Mouse (Mus musculus) thymus, postnatal 14 days (tissue): ENCODE results near the gene Tmem52.
"Not testable (repeated sequence)": the region's sequence is repeated elsewhere in the genome, so short reads cannot be mapped to it uniquely, and the experiment has no call there.

Experiments used
- DNase-seq: peaks from one replicate; pipeline ENCODE4 v3.0.0; 2021

The Tmem52 gene

DNA sequence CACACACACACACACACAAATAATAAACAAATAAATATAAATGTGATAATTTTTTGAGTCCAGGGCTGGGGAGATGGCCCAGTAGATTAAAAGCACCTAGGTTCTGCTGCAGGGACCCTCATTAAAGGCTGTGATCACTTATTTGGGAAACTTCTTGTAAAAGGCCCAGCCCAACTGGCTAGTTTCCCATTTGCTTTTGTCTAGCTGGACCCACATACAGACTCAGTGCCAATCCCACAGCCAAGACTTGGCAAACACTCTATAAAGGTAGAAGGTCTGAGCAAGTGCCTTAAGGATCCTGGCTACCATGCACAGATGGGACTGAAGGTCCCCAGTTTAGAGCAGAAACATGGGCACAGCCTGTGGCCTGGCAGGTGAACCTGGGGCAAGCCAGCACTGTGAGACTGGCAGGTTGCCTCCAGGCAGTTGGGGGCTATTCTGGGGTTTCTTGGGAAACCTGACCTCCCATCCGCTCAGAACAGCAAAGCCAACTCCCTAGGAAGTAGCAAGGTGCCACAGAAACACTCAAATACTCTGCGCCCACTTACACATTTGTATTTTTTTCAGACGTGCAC lies 3.9 kb downstream of the Tmem52 start:
- DNase-seq, result no peak

DNA sequence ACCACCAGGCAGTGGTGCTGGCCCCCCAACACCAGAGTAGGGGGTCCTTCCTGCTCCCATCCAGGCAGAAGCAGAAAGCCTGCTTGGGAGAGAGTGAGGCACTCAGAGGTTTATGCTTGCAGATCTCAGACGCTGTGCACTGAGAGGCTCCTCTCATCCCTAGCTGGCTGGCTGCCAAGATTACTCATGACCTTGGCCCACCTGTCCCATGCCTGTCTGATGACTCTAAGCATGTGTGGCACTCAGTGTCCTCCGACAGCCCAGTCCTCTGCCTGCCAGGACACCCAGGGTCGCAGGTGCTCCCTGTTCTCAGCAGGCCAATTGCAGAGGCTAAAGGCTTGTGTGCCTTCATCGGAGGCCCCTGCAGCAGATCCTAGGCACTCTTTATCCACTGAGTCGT lies 4.4 kb downstream of the Tmem52 start:
- DNase-seq, result no peak

DNA sequence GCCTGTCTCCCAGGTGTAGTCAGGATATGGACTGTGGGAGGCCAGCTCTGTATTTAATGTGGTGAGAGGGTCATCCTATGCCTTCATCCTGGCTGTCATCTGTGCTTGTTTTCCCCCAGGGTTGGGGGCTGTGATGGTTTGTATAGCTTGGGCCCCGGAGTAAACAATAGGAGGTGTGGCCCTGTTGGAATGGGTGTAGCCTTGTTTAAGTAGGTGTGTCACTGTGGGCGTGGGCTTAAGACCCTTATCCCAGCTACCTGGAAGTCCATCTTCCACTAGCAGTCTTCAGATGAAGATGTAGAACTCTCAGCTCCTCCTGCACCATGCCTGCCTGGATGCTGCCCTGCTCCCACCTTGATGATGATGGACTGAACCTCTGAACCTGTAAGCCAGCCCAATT lies 4.9 kb downstream of the Tmem52 start:
- not testable (repeated sequence) for DNase-seq

DNA sequence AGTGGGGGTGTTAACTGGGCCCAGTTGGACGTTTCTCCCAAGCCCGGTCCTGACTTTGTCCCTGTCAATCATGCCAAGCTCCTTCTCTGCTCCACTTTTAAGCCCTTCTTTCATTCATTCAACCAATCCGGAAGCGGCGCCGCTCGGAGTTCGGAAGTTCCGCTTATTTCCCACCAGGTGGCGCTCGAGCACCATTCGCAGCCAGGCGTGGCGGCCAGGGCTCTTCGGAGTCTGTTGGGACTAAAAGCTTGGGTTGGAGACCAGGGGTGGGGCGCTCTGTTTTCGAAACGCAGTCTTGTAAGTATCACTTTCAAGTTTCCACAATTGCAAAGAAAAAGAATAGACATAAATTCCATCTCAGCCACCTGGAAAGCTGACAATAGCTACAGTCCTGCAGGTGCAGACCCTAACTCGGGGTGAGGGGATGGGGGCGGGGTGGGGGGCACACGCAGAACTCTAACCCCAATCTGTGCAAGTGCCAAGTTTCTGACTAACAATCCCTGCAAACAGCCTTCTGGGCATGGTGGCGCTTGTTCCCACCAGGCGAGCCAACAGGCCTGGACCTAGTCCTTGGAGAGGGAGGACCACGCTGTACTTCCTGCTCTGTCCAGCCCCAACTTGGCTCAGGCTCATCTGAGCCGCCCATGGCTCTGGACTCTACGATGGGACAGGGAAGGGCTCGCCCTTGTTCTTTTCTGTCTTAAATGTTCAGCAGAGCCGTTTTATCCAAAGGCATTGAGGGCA lies 12.6 kb downstream of the Tmem52 start:
- DNase-seq, result peak; percentile 84

DNA sequence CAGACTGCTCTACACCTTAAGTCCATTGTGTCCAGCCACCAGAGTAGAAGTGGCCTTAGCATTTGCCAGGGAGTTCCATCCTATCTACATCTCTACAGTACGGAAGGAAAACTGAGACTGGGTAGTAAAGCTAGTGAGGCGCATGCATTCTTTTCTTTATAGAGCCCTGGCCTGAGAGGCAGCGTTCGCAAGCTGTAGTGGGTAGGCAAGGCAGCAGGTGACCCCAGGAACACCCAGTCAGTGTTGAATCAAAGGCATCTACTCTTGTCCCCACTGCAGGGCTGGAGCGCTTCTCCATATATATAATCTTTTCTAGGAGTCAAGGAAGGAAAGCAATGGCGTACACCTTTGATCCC lies 13.2 kb downstream of the Tmem52 start:
- DNase-seq, result no peak

DNA sequence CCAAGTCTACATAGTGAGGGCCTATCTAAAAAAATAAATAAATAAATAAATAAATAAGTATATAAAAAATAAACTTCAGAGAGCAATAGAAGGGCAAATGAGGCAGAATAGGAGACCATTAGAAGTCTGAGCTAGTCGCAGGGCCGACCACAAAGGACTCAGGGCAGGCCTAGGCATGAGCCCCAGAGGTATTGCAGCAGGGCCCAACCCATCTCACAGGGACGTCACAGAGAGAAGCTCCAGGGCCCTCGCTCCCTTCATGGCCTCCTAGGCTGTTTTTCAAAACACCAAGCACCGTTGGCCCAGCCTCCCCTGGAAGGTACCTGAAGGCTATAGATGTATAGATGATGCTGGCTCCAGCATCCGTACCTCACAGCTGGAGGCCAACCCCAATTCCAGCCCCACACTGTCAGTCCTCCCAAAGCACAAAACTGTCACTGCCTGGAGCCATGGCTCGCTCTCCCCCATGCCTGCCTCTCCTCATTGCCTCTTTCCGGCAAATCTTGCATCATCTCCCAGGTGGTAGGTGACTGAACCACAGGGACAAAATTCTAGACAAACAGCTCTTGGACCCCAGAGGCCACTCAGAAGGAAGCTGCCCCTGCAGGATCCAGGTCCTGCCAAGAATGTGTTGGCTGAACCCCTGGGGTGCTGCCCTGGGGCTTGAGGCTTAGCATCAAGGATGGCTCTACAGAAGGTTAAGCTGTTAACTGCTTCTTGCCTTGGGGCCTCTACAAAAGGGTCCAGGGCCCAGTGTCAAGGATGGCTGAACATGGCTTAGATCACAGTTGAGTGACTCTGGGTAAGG lies 14.0 kb downstream of the Tmem52 start:
- DNase-seq, result no peak

DNA sequence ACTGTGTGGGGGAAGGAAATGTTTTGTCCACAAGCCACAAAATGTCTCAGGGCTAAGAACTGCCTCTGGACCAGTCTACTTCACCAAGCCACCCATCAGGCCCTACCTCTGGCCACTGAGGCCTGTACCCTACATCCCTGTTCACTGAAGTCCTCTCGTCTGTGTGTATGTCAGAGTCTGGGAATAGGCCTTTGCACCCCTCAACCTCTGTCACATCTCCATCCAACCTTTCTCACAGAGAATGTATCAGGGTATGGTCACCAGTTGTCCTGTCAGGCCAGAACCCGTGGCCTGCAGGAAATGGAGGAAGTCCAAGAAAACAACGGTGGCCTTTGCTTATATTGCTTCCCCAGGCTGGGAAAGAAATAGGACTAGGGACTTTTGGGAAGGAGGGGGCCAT lies 16.6 kb downstream of the Tmem52 start:
- no peak for DNase-seq

DNA sequence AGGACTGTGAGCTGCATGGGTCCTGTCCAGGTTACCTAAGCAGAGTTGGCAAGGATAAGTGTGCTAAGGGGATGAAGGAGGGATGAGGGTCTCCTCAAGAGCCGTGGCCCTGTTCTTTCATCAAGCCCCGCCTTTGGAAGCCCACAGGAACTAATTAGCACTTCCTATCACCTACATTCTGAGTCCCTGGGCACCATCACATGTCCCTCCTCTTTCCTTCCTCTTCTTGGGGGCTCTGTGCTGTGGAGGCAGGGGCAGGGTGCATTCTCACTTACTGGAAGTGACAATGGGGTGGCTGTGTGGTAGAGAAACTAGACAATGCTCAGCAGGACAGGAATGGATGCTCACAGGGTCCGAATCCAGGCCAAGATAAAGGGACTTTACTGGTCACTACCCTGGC lies 18.8 kb downstream of the Tmem52 start:
- DNase-seq, result no peak

DNA sequence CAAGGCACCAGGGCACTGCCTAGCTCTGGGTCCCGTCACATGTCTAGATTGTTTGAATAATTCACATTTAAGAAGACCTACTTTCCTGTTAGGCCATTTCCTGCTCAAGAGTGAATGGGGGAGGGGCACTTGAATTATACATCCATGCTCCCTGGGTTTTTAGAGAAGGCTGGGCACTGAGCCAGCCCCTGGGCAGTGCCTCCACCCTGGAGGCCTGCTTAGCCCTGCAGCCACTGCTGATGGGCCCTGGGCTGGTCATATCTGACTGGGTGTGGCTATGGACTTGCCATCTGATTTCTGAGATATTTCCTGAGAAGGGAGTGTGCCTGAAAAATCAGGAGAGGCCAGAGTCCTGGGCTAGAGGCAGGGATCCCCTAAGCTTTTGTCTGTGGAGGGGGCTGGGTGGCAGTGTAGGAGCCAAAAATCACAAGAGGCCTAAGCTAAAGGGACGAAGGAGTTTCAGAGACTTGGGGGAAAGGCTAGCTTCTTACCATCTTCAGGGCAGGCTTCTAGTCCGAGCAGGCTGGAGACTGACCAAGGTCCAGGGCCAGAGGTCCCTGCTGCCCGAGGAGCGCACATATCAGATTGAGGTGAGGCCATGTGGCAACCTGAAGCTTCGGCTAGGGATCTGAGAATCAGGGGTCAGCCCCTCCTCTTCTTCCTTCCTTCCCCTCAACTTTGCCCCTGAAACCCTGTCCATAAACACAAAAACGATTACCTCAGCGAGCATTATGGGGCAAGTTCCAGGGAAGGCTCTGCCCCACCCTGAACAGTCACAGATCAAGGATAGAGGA lies 19.5 kb downstream of the Tmem52 start:
- no peak for DNase-seq

DNA sequence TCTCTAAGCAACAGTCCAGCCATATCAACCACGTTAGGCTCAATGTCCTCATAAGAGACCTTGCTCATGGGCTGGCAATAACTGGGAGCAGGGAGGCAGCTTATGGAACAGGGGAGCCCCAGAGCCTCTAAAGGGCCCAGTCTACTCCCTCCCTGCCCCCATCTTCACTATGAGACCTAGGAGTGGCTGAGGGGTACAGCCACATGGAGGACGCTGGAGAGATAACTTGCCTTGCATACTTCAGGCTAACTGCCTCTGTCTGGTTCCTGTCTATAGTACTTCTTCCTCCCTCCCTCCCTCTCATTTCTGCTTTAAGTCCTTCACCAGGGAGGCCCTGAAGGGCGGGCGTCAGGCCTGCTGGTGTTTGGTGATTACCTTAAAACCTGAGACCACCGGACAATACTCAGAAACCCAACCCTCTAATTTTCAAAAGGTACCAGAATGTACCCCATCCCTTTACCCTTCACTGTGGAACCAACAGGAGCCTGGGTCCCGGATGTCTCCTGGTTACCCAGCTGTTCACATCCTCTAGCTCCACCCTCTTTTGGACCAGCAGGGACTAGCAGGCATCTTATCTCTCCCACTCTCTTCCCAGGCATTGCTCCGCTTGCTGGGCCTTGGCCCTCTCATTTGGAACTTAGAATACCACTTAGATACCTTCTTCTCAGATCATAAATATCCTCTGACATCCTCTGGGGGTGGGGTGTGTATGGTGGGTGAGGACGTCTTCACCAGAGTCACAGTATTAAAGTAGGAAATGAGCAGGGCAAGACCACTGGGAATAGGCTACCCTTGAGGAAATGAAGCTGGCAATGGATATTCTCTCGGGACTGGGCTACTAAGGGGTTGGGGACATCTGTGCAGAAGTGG lies 20.4 kb downstream of the Tmem52 start:
- DNase-seq, result no peak

DNA sequence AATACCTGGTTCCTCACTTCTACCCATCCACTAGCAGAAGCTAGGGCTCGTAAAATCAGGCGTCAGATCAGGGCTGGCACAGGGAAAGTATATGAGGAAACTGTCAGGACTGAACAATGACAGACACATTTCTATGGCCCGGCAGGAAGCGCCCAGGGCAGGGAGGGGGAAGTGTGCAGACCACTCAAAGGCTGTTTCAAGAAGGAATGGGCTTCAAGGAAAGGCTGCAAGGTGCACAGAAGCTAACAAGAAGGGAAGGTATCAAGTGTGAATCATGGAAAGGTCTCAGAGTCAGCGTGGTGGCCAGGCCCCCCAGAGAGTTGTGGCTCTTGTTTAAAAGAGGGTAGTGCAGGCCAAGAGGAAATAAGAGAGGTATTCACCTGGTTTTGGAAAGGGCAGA lies 21.5 kb downstream of the Tmem52 start:
- no peak for DNase-seq

DNA sequence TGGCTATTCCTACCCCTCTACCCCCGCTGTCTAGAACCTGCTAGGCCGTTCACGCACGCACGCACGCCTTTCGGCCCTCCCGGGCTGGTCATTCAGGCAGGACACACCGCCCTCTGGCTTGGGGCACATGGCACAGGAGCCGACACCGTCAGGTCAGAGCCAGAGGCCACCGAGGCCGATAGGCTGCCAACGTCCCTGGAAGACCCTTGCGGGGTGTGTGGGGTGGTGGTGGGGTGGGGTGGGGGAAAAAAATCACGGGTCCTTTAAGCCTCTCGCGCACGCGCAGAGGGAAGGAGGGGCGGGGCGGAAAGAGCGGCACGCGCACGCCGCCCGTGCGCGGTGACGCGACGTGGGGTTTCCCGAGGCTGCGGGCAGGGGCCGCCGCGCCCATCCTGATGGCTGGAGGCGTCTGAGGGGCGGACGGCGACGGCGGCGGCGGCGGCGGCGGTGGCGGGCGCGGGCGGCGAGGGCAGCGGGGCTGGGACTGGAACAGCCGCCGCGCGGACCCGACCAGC lies 22.1 kb downstream of the Tmem52 start, which contains the start of gene Gnb1:
Gnb1 (plus strand) TSS at position 372 of the 515 bp plus-strand sequence.
- peak; percentile 97 for DNase-seq

DNA sequence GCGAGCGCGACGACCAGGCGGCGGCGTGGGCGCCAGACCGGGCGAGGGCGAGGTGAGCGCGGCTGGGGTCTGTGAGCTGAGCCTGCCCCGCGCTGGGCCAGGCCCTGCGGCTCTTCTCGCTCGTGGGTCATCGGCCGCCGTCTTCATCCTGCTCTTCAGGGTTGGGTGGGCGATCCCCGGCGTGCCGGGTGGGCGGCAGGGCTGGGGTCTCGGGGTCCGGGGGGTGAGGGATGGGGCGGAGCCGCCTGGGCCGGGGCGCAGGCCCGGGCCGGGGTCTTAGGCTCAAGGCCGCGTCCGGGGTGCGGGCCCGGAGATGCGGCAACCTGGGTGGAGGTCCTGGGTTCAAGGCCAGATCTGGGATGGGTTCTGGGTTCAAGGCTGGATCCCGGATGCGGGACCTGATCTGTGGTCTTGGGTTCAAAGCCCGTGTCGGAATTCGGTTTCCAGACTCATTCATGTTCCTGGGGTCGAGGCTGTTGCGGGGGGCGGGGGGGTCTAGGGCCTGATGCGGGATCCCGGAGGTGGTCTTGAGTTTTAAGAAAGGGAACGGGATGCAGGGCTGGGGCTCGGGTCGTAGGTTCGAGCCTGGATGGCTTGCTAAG lies 22.7 kb downstream of the Tmem52 start:
- DNase-seq, result no peak

DNA sequence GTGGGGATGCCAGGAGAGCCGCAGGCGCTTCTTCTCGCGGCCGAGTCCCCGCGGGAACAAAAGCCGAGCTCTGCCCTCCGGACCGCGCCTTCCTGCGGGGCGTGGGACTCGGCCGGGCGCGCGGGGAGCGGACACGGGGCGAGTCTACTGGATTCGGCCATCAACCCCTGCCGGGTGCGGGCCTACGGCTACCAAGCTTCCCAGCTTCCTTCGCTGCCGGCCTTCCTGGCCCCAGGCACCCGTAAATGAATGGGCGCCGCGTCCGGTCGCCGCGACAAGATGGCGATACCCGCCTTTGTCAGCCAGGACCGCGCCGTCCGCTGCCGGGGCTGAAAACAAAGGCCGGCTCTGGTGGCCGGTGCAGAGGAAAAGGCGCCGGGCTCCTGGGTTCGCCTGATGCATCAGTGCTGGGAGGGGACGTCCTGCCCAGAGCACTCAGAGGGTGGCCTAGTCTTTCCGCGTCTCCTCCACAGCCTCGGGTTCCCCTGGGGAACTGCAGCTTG lies 23.3 kb downstream of the Tmem52 start:
- peak; percentile 59 for DNase-seq

DNA sequence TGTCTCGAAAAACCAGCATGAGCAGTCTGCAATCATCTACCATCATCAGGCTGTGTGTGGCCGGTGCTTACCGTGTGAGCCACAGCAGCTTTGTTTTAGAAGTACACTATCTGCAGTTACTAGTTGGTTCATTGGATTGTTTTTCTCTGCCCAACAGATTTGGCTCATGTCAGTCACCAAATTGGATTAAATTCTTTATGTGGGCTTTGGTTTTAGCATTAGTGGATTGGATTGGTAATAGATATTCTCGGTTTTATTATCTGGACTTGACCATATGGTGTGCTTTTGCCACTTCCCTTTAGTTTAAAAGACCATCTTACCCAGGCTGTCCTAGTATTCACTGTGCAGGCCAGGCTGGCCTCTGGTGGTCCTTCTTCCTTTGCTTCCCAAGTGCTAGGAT lies 26.0 kb downstream of the Tmem52 start:
- no peak for DNase-seq

DNA sequence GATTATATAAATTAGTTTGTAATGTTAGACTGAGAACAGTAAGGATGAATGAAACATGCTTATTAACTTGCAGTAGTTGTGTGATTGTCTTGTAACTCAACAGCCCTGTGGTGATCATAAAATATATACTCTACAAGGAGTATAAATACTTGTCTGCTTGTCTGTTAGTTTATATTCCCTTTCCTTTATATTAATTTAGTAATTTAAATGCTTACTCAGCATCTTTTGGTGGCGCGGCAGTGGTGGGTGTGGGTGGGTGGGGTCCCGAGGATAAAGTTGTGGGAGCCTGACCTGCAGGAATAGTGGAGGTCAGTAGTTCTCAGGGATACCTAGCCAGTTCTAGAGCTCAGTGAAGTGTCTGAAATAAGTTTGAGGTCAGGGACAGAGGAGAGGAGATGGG lies 29.0 kb downstream of the Tmem52 start:
- no peak for DNase-seq

DNA sequence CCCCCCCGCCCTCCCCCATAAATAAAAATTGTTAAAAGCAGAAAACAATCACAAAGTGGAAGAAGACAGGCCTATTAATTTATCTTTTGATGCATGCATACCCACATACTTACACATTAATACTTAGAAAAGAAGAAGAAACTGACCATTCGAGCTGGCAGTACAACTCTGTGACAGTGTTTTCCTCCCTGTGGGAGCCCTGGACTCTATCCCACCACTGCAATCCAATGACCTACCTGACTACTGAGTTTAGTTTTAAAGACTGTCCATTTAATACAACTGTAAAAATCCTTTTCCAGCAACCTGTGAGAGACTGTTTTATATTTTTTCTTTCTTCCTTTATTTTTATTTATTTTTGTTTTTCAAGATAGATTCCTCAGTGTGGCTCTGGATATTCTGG lies 32.2 kb downstream of the Tmem52 start:
- DNase-seq, result no peak

DNA sequence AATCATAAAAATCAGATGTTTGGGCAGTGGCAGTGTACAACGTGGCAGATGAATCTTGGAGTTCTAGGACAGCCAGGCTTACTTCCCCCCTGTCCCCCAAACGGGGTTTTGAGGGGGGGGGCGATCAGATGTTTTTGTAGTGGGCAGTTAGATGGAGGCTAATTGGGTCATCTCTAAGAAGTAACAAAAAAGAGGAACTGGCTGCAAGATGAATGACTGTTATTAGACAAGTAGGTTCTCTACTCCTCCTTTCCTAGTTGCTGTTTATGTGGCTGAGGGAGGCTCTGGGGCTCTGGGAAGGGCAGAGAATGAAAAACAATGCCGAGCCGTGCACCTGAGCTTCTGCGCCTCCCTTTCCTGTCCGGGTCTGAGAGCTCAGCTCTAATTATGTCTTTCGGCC lies 36.2 kb downstream of the Tmem52 start:
- DNase-seq, result no peak

DNA sequence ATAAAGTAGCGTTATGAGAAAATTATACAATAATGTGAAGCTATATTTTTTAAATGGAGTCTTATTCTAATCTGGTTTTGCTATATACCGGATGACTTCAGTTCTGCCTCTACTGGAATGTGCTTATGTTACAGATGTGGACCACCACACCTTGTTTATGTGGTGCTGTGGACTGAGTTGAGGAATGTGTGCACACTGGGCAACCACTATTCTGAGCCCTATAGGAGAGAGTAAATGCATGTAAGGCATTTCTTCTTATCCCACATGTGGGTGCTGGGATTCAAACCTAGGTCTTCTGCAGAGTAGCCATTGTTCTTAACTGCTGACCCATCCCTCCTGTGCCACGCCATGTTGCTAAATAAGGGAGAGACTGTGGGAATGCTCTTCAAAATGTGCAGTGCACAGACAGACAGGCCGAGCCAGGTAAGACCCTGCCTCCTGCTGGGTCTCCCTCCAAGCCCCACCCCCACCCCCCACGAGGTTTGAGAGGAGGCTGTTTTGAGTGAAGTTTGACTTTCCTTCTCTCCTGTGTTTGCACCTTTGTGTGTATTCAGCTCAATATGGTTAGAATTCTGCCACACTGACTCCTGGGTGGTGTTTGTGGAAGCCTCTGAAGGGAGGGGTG lies 36.9 kb downstream of the Tmem52 start:
- DNase-seq, result no peak

DNA sequence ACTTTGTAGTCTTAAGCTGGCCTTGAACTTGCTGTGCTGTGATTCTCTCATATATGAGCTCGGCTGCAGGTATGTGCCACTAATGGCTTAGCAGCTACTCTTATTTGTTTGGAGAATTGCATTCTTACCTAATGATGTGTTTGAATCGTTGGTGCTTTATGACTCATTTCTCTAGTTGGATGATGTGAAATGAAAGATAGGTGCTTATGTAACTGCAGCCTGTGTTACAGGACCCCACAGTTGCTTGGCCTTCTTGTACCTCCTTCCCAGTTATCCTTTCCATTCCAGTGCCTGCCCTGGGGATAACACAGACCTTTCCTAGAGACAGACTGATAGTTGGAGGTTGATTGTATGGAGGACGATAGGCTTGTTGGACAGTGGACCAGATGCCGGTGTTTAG lies 39.7 kb downstream of the Tmem52 start:
- DNase-seq, result no peak

DNA sequence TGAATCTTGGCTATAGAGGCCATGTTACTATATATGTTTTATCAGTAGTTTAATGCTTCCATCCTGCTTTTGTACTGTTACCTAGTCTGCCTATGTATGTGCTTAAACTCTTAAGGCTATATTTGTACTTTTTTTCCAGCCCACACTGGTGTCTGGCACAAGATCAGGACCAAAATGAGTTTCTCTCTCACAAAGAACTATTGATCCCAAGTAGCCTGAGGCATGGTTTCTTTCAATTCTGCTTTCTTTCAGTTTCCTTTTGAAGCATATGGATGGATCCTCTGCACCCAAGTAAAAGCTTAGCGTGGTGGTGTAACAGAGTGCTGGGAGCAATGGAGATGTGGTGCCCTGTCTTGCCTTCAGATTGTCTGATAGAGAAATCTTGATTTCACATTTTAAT lies 42.1 kb downstream of the Tmem52 start:
- DNase-seq, result no peak
